Mouse (Mus musculus) thymus, adult 2 months (tissue): ENCODE measurements around the gene Grn.

Experiments used
- CTCF ChIP-seq: fragments of 200-500 bp; IDR thresholded peaks from 2 replicates; pipeline ENCODE4 v1.5.1; 2012; ENCODE audit warnings: mild to moderate bottlenecking, control low read depth, low read length, moderate library complexity, borderline replicate concordance; ENCODE audit not compliant: control insufficient read depth, poor library complexity, insufficient read depth; ENCODE audit errors: extremely low read depth
- POLR2A ChIP-seq: fragments of 200-500 bp; IDR thresholded peaks from 2 replicates; pipeline ENCODE4 v1.6.1; 2012; ENCODE audit warnings: mild to moderate bottlenecking, low read length, control low read depth, moderate library complexity; ENCODE audit not compliant: control insufficient read depth, poor library complexity, insufficient read depth; ENCODE audit errors: extremely low read depth

DNA sequence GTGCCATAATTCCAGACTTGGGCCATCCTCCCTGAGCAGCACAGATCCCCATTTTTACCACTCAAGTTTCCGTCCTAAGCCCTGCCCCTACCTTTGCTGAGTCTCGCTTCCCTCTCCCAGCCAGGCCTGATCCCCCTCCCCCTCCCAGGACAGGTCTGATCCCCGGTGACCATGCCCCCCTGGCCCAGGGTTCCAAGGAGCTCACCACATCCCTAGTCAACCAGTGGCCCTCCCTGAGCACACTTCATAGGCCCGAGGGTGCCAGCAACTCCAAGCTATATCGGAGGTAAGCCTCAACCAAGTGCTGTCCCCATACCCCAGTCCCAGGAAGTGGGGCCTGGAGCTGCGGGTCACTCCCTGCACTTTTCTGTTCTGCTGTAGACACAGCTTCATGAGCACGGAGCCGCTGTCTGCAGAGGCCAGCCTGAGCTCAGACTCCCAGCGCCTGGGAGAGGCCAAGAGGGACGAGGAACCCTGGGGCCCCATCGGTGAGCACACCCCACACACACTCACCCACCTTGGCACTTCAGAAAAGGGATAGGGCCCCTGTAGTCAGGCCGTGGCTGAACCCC, 29.5 kb upstream of the Grn start:
- TF ChIP-seq CTCF (no peak), POLR2A (no peak)
